Mouse (Mus musculus): ENCODE measurements around the gene Vav1.

DNA sequence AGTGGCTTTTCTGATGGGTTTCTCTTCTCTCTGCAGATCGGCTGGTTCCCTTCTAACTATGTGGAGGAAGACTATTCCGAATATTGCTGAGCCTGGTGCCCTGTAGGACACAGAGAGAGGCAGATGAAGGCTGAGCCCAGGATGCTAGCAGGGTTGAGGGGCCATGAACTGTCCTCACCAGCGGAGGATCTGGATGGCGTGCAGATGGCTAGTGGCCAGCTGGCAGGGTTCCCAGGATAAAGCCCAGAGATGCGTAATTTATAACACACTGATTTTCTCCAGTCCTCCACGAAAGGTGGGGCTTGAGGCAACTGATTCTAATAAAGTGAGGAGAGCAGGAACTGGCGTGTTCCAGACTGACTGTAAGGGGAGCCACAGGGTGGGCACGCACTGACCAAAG is 48.7 kb downstream of the Vav1 start:
- no peak for TF ChIP-seq CTCF (IDR thresholded peaks at IDR 0.05; ENCODE audit: borderline replicate concordance, insufficient read depth, low read length)
- TF ChIP-seq POLR2A (IDR thresholded peaks at IDR 0.05; ENCODE audit: low read depth, low read length): no peak

All from embryonic fibroblast, embryonic 13.5 days (primary cell).